Mouse (Mus musculus) urinary bladder, postnatal 14 days (tissue): ENCODE results near the gene Pld5.

Source experiments
- DNase-seq: peaks from one replicate; pipeline ENCODE4 v3.0.0; 2021; ENCODE audit warnings: low spot score

Gene Pld5

GRCm38 (mm10) chr1:175950421-175950820 lies 324.7 kb downstream of the Pld5 start:
- DNase-seq, result no peak

GRCm38 (mm10) chr1:175946718-175947315 lies 328.3 kb downstream of the Pld5 start:
- DNase-seq, result no peak

GRCm38 (mm10) chr1:175943168-175943567 lies 331.9 kb downstream of the Pld5 start:
- DNase-seq, result no peak

GRCm38 (mm10) chr1:175938731-175939130 lies 336.4 kb downstream of the Pld5 start:
- no peak for DNase-seq

GRCm38 (mm10) chr1:175936282-175936737 lies 338.8 kb downstream of the Pld5 start:
- peak; percentile 65 for DNase-seq

GRCm38 (mm10) chr1:175931391-175931790 lies 343.7 kb downstream of the Pld5 start:
- no peak for DNase-seq

- DNase-seq, result peak; percentile 80
These were observed 351.0 kb downstream of the Pld5 start for GRCm38 (mm10) chr1:175923848-175924787.

GRCm38 (mm10) chr1:175921091-175921490 lies 354.0 kb downstream of the Pld5 start:
- DNase-seq, result no peak

GRCm38 (mm10) chr1:175920029-175920428 lies 355.1 kb downstream of the Pld5 start, which contains the start of gene Gm38100:
Gene Gm38100, plus strand, starts transcription at chr1:175920329.
- DNase-seq, result no peak

- DNase-seq, result no peak
These were observed 361.3 kb downstream of the Pld5 start for GRCm38 (mm10) chr1:175913728-175914303.
